Mouse (Mus musculus) kidney, adult 2 months (tissue): ENCODE measurements around the gene Sdk1. TPM values are rescaled to one million over a fixed set of nuclear protein-coding genes. Genes with fewer than 3 reads are reported as not detected.

ENCODE experiments used
- DNase-seq: peaks from one replicate; pipeline ENCODE4 v3.0.0; 2021
- H3K27ac ChIP-seq: fragments of 200-500 bp; 2 replicates; pipeline ENCODE4 v1.5.1; 2012; ENCODE audit warnings: low read depth, low read length, control low read depth, inconsistent platforms; ENCODE audit not compliant: insufficient read depth
- H3K27me3 ChIP-seq: fragments of 200-500 bp; replicated peaks from 2 replicates; pipeline ENCODE4 v1.6.1; 2012; ENCODE audit warnings: mild to moderate bottlenecking, moderate library complexity, low read length, inconsistent platforms; ENCODE audit not compliant: control insufficient read depth, insufficient read depth
- H3K36me3 ChIP-seq: fragments of 200-500 bp; 2 replicates; pipeline ENCODE4 v1.6.1; 2012; ENCODE audit warnings: mild to moderate bottlenecking, moderate library complexity, low read length, inconsistent platforms; ENCODE audit not compliant: control insufficient read depth, insufficient read depth
- H3K4me1 ChIP-seq: fragments of 200-500 bp; 2 replicates; pipeline ENCODE4 v1.6.1; 2011; ENCODE audit warnings: low read length; ENCODE audit not compliant: control insufficient read depth, insufficient read depth
- H3K4me3 ChIP-seq: fragments of 200-500 bp; 2 replicates; pipeline ENCODE4 v1.5.1; 2011; ENCODE audit warnings: mild to moderate bottlenecking, low read depth, low read length, control low read depth; ENCODE audit not compliant: insufficient read depth
- CTCF ChIP-seq: fragments of 200-500 bp; conservative IDR thresholded peaks from 2 replicates; pipeline ENCODE4 v1.5.1; 2011; ENCODE audit warnings: low read depth, mild to moderate bottlenecking, control low read depth, low read length, moderate library complexity, mixed read lengths; ENCODE audit not compliant: insufficient read depth, insufficient read length
- POLR2A ChIP-seq: fragments of 200-500 bp; IDR thresholded peaks from one replicate; pipeline ENCODE4 v1.6.1; 2011; ENCODE audit warnings: low read depth, low read length, control low read depth
- WGBS: fragments of 180-500 bp; shearing (Covaris S2); methylation state at CpG from one replicate; pipeline ENCODE4 v1.1.7; 2018; 5-methylcytosine and 5-hydroxymethylcytosine counted together
- polyA plus RNA-seq: library from polyadenylated mRNA; depleted of rRNA; stranded (reverse); fragments of >200 nt; gene quantifications from 2 replicates; pipeline ENCODE4 v1.2.3, GENCODE M21; 2012

The Sdk1 gene
- polyA plus RNA-seq, 1 experiment: 0.63 TPM

- TF ChIP-seq POLR2A: no peak
- no peak for TF ChIP-seq CTCF
- no peaks in the 10 kb centered on the region for H3K4me1 ChIP-seq
- no peak overlapping the region for H3K4me3 ChIP-seq
- H3K27me3 ChIP-seq: no peaks in the 10 kb centered on the region
- 92% methylated on average over 4 of the region's 4 CpGs for WGBS
- DNase-seq: no peak
- no peaks in the 10 kb centered on the region for H3K36me3 ChIP-seq
- H3K27ac ChIP-seq: no peak overlapping the region
These were observed 603.4 kb downstream of the Sdk1 start for GRCm38 (mm10) chr5:141844701-141845100.

- no peak overlapping the region for H3K4me3 ChIP-seq
- no peaks in the 10 kb centered on the region for H3K27me3 ChIP-seq
- H3K36me3 ChIP-seq: no peaks in the 10 kb centered on the region
- no peak overlapping the region for H3K27ac ChIP-seq
- H3K4me1 ChIP-seq: peaks cover 4% of the 10 kb centered on the region
- whole genome bisulfite sequencing: 94% methylated on average over 4 of the region's 4 CpGs
- no peak for DNase-seq
- no peak for TF ChIP-seq CTCF
- no peak for TF ChIP-seq POLR2A
These were observed 606.4 kb downstream of the Sdk1 start for GRCm38 (mm10) chr5:141847686-141848085.

- Histone ChIP-seq H3K36me3 (no peaks in the 10 kb centered on the region), H3K27me3 (no peaks in the 10 kb centered on the region), H3K4me1 (peaks cover 4% of the 10 kb centered on the region), H3K27ac (no peak overlapping the region), H3K4me3 (no peak overlapping the region)
- DNase-seq: peak; percentile 74
- TF ChIP-seq POLR2A (no peak), CTCF (no peak)
- WGBS: 24% methylated on average over 8 of the region's 8 CpGs
These were observed 610.9 kb downstream of the Sdk1 start for GRCm38 (mm10) chr5:141852175-141852574.

GRCm38 (mm10) chr5:141856447-141856846, 615.2 kb downstream of the Sdk1 start:
- DNase-seq: no peak
- H3K4me1 ChIP-seq: peaks cover 9% of the 10 kb centered on the region
- no peak overlapping the region for H3K4me3 ChIP-seq
- no peaks in the 10 kb centered on the region for H3K36me3 ChIP-seq
- no peak overlapping the region for H3K27ac ChIP-seq
- no peak for TF ChIP-seq CTCF
- TF ChIP-seq POLR2A: no peak
- no peaks in the 10 kb centered on the region for H3K27me3 ChIP-seq
- WGBS: 81% methylated on average over 2 of the region's 2 CpGs

- Histone ChIP-seq H3K4me3 (no peak overlapping the region), H3K27ac (no peak overlapping the region), H3K4me1 (0 out of 2 replicates have a peak, but pooled peaks cover 6% of the 10 kb centered on the region), H3K27me3 (no peaks in the 10 kb centered on the region), H3K36me3 (no peaks in the 10 kb centered on the region)
- peak; percentile 86 for DNase-seq
- WGBS: 38% methylated on average over 1 of the region's 1 CpGs
- TF ChIP-seq POLR2A: no peak
- TF ChIP-seq CTCF: no peak
These were observed 616.5 kb downstream of the Sdk1 start for GRCm38 (mm10) chr5:141857781-141858180.

GRCm38 (mm10) chr5:141858406-141859160, 617.3 kb downstream of the Sdk1 start:
- Histone ChIP-seq H3K27me3 (no peaks in the 10 kb centered on the region), H3K27ac (no peak overlapping the region), H3K36me3 (no peaks in the 10 kb centered on the region), H3K4me3 (no peak overlapping the region), H3K4me1 (0 out of 2 replicates have a peak, but pooled peaks cover 6% of the 10 kb centered on the region)
- DNase-seq: peak; percentile 81
- 25% methylated on average over 8 of the region's 8 CpGs for WGBS
- no peak for TF ChIP-seq POLR2A

GRCm38 (mm10) chr5:141866042-141866441, 624.8 kb downstream of the Sdk1 start:
- DNase-seq: no peak
- no peak overlapping the region for H3K27ac ChIP-seq
- H3K4me1 ChIP-seq: no peaks in the 10 kb centered on the region
- H3K27me3 ChIP-seq: no peaks in the 10 kb centered on the region
- 70% methylated on average over 3 of the region's 3 CpGs for WGBS
- no peak overlapping the region for H3K4me3 ChIP-seq
- H3K36me3 ChIP-seq: no peaks in the 10 kb centered on the region
- 0 out of 2 replicates have a peak, but pooled peaks have one; percentile 3 for TF ChIP-seq CTCF
- TF ChIP-seq POLR2A: no peak

GRCm38 (mm10) chr5:141873751-141874150, 632.5 kb downstream of the Sdk1 start:
- Histone ChIP-seq H3K4me3 (no peak overlapping the region), H3K36me3 (no peaks in the 10 kb centered on the region), H3K27ac (no peak overlapping the region), H3K27me3 (no peaks in the 10 kb centered on the region), H3K4me1 (no peaks in the 10 kb centered on the region)
- no peak for TF ChIP-seq POLR2A
- no peak for TF ChIP-seq CTCF
- no peak for DNase-seq
- WGBS: 96% methylated on average over 11 of the region's 11 CpGs
